Mouse (Mus musculus) hindbrain, postnatal 0 days (tissue): ENCODE data around the gene Zfp706. TPM values are rescaled to one million over a fixed set of nuclear protein-coding genes. Genes with fewer than 3 reads are reported as not detected.

Experiments
- ATAC-seq: fragments of 200-750 bp; cut with Nextera tagmentation; 2 replicates; pipeline ENCODE4 v1.8.0; 2017; ENCODE audit warnings: mild to moderate bottlenecking, moderate TSS enrichment, moderate library complexity
- DNase-seq: peaks from one replicate; pipeline ENCODE4 v3.0.0-alpha.2; 2015; ENCODE audit warnings: low spot score
- H3K27ac ChIP-seq: fragments of 300-500 bp; sonication (generic); 2 replicates; pipeline ENCODE4 v1.5.1; 2014; ENCODE audit warnings: mild to moderate bottlenecking
- H3K27me3 ChIP-seq: fragments of 300-500 bp; sonication (generic); 2 replicates; pipeline ENCODE4 v1.6.1; 2014; ENCODE audit warnings: low read length, mixed read lengths; ENCODE audit not compliant: insufficient read depth
- H3K36me3 ChIP-seq: fragments of 300-500 bp; sonication (generic); 2 replicates; pipeline ENCODE4 v1.6.1; 2014; ENCODE audit warnings: low read length, mixed read lengths; ENCODE audit not compliant: insufficient read depth
- H3K4me1 ChIP-seq: fragments of 300-500 bp; sonication (generic); 2 replicates; pipeline ENCODE4 v1.6.1; 2014; ENCODE audit warnings: antibody characterized with exemption, low read length, mixed read lengths; ENCODE audit not compliant: insufficient read depth
- H3K4me2 ChIP-seq: fragments of 300-500 bp; sonication (generic); 2 replicates; pipeline ENCODE4 v1.6.1; 2014; ENCODE audit warnings: low read depth, mild to moderate bottlenecking, low read length, moderate library complexity, mixed read lengths
- H3K4me3 ChIP-seq: fragments of 300-500 bp; sonication (generic); 2 replicates; pipeline ENCODE4 v1.5.1; 2014; ENCODE audit warnings: low read length
- H3K9ac ChIP-seq: fragments of 300-500 bp; sonication (generic); replicated peaks from 2 replicates; pipeline ENCODE4 v1.6.1; 2014; ENCODE audit warnings: mild to moderate bottlenecking, low read length, moderate library complexity, mixed read lengths
- H3K9me3 ChIP-seq: fragments of 300-500 bp; sonication (generic); 2 replicates; pipeline ENCODE4 v1.6.1; 2016; ENCODE audit warnings: low read length, mixed read lengths
- CTCF ChIP-seq: IDR thresholded peaks from 2 replicates; pipeline ENCODE4 v1.5.1; 2016; ENCODE audit warnings: antibody characterized with exemption, control low read depth, low read depth
- WGBS: fragments of 180-500 bp; shearing (Covaris S2); extraction: QIAGEN DNeasy Blood & Tissue Kit; methylation state at CpG from one replicate; pipeline ENCODE4 v1.1.7; 2014; 5-methylcytosine and 5-hydroxymethylcytosine counted together
- polyA plus RNA-seq: library from polyadenylated mRNA; unstranded; fragments of >200 nt; fragmentation: Nextera tagmentation; extraction: Ambion mirVana; gene quantifications from 2 replicates; pipeline ENCODE4 v1.2.1, GENCODE M21; 2015
- total RNA-seq: library from RNA; depleted of rRNA; stranded (reverse); fragments of >200 nt; gene quantifications from 2 replicates; pipeline ENCODE4 v1.2.3, GENCODE M21; 2014

Gene Zfp706
- total and polyA plus RNA-seq, 2 experiments from 2014 or later, result 61.8 to 463 TPM

- Histone ChIP-seq H3K4me2 (no peak overlapping the region), H3K27ac (no peak overlapping the region), H3K4me3 (no peak overlapping the region), H3K27me3 (no peaks in the 10 kb centered on the region), H3K4me1 (peaks cover 6% of the 10 kb centered on the region; the same call in 1 of the 2 replicates), H3K9ac (no peak overlapping the region), H3K9me3 (no peaks in the 10 kb centered on the region), H3K36me3 (no peaks in the 10 kb centered on the region)
- 90% methylated on average over 7 of the region's 7 CpGs for WGBS
- ATAC-seq (no peak), DNase-seq (no peak)
- TF ChIP-seq CTCF, result no peak
Measured at GRCm38 (mm10) chr15:37011897-37012296, 4.3 kb upstream of the Zfp706 start.

GRCm38 (mm10) chr15:37011316-37011715, 3.7 kb upstream of the Zfp706 start:
- no peak overlapping the region for H3K4me3 ChIP-seq
- H3K9ac ChIP-seq, result no peak overlapping the region
- 83% methylated on average over 3 of the region's 3 CpGs for WGBS
- no peaks in the 10 kb centered on the region for H3K36me3 ChIP-seq
- H3K4me1 ChIP-seq, result peaks cover 6% of the 10 kb centered on the region; the same call in 1 of the 2 replicates
- H3K4me2 ChIP-seq, result no peak overlapping the region
- H3K27me3 ChIP-seq, result no peaks in the 10 kb centered on the region
- no peak for TF ChIP-seq CTCF
- no peaks in the 10 kb centered on the region for H3K9me3 ChIP-seq
- ATAC-seq (no peak), DNase-seq (no peak)
- no peak overlapping the region for H3K27ac ChIP-seq

GRCm38 (mm10) chr15:37008546-37008945, 973 bp upstream of the Zfp706 start:
- H3K27ac ChIP-seq, result no peak overlapping the region
- TF ChIP-seq CTCF, result no peak
- no peak overlapping the region for H3K9ac ChIP-seq
- DNase-seq (no peak), ATAC-seq (no peak)
- peaks cover 6% of the 10 kb centered on the region; the same call in 1 of the 2 replicates for H3K4me1 ChIP-seq
- no peaks in the 10 kb centered on the region for H3K9me3 ChIP-seq
- no peaks in the 10 kb centered on the region for H3K36me3 ChIP-seq
- no peak overlapping the region for H3K4me3 ChIP-seq
- no peaks in the 10 kb centered on the region for H3K27me3 ChIP-seq
- H3K4me2 ChIP-seq, result no peak overlapping the region

GRCm38 (mm10) chr15:37007959-37008419, 416 bp upstream of the Zfp706 start:
- Histone ChIP-seq H3K27ac (peak overlapping the region; percentile 98), H3K27me3 (no peaks in the 10 kb centered on the region), H3K9ac (peak overlapping the region; percentile 94), H3K4me2 (peak overlapping the region; percentile 82), H3K4me1 (peaks cover 6% of the 10 kb centered on the region; the same call in 1 of the 2 replicates), H3K4me3 (peak overlapping the region; percentile 95), H3K9me3 (no peaks in the 10 kb centered on the region), H3K36me3 (no peaks in the 10 kb centered on the region)
- 28% methylated on average over 8 of the region's 8 CpGs for WGBS
- no peak for DNase-seq
- no peak for ATAC-seq
- no peak for TF ChIP-seq CTCF

GRCm38 (mm10) chr15:37006475-37007164, 953 bp downstream of the Zfp706 start:
- Histone ChIP-seq H3K4me1 (peaks cover 6% of the 10 kb centered on the region; the same call in 1 of the 2 replicates), H3K27me3 (no peaks in the 10 kb centered on the region), H3K4me3 (peak overlapping the region; percentile 95), H3K9me3 (no peaks in the 10 kb centered on the region), H3K9ac (peak overlapping the region; percentile 94), H3K27ac (peak overlapping the region; percentile 98), H3K36me3 (peaks cover 8% of the 10 kb centered on the region), H3K4me2 (peak overlapping the region; percentile 69)
- under 1% methylated on average over 34 of the region's 48 CpGs for WGBS
- DNase-seq (peak; percentile 44), ATAC-seq (no peak; the same call in 1 of the 2 replicates)
- TF ChIP-seq CTCF, result no peak

GRCm38 (mm10) chr15:37005793-37006474, 1.6 kb downstream of the Zfp706 start:
- DNase-seq (no peak), ATAC-seq (no peak)
- Histone ChIP-seq H3K4me3 (peak overlapping the region; percentile 95), H3K27me3 (no peaks in the 10 kb centered on the region), H3K4me2 (peak overlapping the region; percentile 69), H3K9ac (peak overlapping the region; percentile 94; the same call in 1 of the 2 replicates), H3K9me3 (no peaks in the 10 kb centered on the region), H3K36me3 (peaks cover 10% of the 10 kb centered on the region), H3K27ac (peak overlapping the region; percentile 98), H3K4me1 (peaks cover 6% of the 10 kb centered on the region; the same call in 1 of the 2 replicates)
- WGBS, result 41% methylated on average over 7 of the region's 7 CpGs
- peak; percentile 21; the same call in 1 of the 2 replicates for TF ChIP-seq CTCF
